Mouse (Mus musculus): Measurements from ENCODE around the gene Zzz3.
A peak's percentile ranks its signal among the peaks of the same experiment; 100 is the strongest.

Zzz3 gene

DNA sequence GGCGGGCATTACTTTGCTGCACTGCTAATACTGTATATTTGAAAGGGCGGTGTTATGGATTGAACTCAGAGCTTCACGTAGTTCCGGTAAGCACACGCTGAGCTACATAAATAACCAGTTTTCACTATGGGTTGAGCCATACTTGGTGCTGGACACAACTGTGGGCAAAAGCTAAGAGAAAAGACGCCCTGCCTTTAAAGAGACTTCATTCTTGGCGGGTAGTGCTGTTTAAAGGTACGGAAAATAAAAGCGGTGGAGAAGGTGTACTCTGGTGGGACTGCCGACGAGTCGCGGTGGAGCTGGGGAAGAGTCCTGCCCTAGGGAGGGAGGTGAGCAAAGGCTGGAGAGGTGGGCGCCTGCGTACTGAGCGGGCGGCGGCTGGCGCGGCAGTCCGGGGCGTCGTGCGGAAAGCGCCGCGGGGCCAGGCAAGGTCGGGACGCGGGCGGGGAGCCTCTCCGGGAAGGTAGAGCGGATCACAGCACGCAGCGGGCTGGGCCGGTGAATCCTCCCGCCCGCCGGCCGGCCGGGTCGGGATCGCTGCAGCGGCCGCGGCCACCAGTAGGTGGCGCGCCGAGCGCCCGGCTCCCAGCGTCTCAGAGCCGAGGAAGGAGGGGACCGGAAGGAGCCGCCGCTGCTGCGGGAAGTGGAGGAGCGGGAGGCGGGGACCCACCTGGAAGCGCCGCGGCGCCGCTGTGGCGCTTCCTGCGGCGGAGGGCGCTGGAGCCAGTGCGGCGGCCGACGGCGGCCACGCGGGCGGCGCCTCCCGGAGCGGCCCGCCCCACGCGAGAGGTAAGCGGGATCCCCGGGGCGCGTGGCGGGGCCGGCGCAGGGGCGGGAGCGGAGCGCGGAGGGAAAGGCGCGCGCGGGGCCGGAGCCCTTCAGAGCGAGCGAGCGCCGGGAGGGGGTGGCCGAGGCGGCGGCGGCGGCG, at the start of gene Zzz3:
TSS of gene Zzz3 (plus strand) at position 124 of the 928 bp plus-strand sequence.
- peak; percentile 90 for DNase-seq

DNA sequence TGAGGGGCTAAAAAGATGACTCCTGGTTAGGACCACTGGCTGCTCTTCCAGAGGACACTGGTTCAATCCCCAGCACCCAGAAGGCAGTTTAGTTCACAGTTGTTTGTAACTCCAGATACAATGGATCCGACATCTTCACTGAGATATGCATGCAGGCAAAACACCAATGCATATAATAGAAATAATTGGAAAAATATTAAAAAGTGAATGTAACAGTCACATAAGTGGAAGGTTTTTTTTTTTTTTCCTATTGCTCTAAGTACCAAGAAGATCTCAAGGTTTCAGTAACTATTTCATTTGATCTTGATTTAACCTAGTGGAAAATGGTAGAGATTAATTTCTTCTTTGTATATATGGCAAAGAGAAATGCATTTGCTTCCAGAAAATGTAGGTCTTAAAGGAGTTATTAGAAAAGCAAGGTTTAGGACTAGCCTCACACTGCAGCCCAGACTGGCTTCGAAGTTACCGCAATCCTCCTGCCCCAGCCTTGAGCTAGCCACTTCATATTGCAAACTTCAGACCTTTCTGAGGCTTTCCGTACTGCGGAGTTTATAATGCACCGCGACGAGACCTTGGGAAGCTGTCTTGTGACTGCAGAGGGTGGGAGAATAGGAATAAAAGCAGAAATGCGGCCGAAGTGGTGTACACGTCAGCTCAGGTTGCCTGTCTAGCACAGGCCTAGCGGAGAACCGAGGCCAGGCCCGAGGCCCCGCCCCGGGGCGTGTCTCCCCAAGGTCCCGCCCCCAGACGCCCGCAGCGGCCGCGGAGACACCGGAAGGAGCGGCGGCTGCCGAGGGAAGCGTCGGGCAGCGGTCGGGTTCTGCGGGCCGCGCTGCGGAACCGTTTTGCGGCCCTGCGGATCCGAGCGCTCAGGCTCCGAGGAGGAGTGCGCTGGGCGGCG, 49.3 kb upstream of the Zzz3 start, which contains the start of gene Usp33:
TSS of gene Usp33 (plus strand) at position 747 of the 901 bp plus-strand sequence.
- peak; percentile 95 for DNase-seq

DNA sequence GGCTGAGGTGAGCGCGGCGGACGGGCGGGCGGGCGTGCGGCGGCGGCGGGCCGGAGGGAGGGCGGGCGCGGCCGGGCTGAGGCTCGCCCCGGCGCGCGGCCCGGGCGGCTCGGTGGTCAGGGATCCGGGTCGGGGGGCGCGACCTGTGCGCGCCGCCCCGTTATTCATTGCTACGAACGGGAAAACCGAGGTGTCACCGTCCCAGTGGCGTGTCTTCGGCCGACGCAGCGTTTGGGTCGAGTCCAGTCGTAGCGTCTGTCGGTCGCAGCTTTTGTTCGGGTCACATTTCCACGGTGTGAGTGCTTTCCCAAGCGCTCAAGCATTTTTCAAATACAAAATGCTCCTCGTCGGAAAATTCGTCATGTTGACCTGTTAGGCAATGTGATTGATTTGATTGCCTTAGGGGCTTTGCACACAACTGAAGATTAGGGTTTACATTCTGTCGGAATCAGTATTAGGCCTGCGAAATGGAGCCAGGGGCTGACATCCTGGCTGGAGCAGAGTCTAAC, 48.6 kb upstream of the Zzz3 start:
- DNase-seq = peak; percentile 42

GRCm38 (mm10) chr3:152347227-152347626, 48.0 kb upstream of the Zzz3 start:
- DNase-seq = no peak

DNA sequence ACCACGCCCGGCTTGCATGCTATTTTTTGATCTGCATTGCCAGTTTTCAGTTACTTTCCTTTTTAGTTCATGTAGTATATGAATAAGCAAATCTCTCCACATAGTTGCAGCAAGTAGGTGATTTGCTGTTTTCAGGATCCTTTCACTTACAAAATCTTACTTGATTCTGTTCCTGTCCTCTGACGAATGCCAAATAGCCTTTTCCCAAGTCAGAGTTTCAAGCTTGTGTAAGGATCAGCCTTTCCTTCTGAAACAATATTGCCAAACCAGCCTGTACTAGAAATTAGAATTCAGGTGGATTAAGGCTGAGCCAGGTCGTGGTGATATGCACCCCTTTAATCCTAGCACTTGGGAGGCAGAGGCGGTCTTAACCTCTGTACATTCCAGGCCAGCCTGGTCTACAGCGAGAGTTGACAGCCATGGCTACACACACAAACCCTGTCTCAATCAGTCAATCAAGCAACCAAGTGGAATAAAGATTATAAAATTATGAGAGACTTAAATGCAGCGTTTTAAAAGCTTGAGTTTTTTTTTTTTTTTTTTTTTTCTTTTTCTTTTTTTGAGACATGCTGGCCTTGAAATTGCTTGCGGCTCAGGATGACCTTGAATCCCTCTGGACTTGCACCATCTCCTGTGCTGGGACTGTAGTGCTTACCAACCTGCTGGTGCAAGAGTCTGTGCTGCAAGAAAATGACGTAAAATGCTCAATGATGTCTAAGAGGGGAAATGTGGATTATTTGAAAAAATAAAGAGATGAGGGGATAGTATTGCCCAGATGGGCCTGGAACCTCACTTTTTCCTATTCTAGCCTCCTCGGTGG, 47.1 kb upstream of the Zzz3 start:
- DNase-seq = no peak

DNA sequence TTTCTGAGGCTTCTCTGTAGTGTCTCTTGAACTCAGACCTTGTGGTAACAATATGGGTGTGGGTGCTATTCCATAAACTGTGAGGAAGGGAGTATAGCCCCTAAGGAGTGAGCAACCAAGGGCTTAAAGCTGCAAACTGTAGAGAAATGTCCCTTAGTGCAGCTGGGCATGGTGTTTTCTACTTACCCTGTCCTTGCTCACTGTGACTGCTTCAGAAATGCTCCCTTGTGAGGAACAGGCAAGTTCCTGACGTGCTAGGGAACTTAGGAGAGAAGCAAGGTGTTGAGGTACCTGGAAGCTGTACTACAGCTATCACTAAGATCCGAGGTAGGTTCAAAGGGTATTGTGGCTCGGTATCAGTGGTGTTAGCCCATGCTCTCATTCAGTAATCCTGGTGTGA, 44.8 kb upstream of the Zzz3 start:
- DNase-seq = no peak

GRCm38 (mm10) chr3:152350966-152351365, 44.3 kb upstream of the Zzz3 start:
- no peak for DNase-seq

DNA sequence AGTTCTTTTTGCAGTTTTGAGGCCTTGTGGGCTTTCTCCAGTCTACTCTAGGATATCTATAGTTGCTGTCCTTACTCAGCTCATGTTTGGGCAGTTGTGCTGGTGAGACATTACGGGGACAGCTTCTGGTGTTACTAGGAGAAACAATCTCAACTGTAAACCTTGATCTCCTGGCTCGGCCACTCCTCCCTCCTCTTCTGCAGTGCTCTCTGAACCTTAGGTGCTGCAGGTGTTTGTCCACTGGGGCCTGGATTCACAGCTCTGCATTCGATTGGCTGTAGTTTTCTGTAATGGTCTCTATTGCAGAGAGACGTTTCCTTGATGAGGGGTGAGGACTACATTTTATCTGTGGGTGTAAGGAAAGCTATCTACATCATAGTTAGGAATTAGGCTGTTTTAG, 43.0 kb upstream of the Zzz3 start:
- no peak for DNase-seq

DNA sequence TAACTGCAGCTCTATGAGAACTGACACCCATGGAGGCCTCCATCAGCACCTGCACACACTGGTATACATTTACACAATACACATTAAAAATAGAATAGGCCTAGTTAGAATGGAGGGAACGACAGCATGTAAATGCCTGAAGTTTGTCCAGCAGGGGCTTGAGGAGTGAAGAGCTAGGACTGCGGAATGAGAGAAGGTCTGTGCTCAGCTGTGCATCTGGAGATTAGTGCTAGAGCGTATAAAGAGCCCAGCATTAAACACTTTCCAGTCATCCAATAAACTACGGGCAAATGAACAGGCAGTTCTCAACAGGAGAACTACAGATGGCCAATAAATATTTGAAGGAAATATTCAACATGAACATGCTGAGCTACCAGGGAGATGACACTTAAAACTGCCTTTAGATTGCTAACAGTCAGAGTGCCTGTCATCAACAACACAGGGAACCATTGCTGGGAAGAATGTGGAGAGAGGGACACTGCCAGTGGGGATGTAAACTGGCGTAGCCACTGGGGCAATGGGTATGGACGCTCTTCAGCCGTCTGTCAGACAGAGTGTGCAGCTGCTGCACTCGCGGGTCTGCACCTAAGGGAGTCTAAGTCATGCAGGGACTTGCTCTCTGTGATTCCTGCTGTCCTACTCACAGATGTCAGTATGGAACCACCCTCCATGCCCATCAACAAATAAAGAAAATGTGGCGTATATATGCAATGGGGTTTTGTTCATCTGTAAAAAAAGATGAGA, 41.7 kb upstream of the Zzz3 start:
- no peak for DNase-seq

GRCm38 (mm10) chr3:152355361-152355760, 39.9 kb upstream of the Zzz3 start:
- DNase-seq = no peak

GRCm38 (mm10) chr3:152356751-152357150, 38.5 kb upstream of the Zzz3 start:
- no peak for DNase-seq

DNA sequence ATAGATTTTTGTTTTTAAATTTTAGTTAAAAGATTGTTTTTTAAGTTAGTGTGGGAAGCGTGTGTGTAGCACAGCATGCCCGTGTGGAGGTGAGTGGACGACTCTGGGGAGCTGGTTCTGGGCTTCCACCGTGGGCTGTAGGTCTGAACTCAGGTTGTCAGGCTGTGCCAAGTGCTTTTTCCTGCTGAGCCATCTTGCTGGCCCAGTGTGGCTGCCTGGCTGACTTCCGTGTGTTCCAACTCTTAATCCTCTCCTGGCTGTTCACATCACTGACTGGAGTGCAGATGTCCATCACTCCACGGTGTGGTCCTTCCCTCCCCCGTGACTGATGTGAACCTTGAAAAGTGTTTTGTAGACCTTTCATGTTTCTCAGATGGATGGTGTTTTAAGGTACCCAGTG, 36.1 kb upstream of the Zzz3 start:
- DNase-seq = no peak

GRCm38 (mm10) chr3:152364181-152364580, 31.1 kb upstream of the Zzz3 start:
- DNase-seq = no peak

DNA sequence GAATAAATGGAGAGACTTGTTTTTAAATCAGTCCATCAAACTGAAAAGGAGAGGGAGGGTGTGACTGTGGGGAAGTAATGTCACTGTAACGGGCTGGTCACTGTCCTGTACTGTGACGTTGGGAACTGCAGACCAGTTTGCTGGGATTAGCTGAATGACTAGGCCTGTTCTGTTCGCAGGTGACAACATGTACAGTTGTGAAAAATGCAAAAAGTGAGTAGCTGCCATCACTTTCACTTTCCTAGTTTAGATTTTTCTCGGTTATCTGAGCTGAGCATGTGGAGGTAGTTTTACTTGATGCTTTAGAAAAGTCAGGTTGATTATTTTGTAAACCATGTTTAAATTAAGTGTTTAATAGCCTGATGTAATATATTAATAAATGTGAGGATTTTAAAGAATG, 19.2 kb upstream of the Zzz3 start:
- no peak for DNase-seq

DNA sequence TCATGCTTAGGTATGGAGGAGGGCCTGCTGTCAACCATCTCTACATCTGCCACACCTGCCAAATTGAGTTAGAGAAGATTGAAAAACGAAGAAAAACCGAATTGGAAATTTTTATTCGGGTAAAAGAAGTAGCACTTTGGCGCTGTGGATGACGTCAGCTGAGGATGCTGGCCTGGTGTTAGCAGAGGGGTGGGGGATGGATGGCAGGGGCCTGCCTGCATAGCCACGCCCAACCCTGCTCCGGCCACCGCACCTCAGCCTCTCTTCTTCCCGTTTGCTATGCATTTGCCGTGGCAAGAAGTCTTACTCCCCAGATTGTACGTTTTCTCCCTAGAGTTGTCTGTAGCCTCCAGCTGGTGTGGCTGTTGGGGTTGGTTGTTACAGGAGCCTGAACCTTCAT, 11.2 kb upstream of the Zzz3 start:
- no peak for DNase-seq

DNA sequence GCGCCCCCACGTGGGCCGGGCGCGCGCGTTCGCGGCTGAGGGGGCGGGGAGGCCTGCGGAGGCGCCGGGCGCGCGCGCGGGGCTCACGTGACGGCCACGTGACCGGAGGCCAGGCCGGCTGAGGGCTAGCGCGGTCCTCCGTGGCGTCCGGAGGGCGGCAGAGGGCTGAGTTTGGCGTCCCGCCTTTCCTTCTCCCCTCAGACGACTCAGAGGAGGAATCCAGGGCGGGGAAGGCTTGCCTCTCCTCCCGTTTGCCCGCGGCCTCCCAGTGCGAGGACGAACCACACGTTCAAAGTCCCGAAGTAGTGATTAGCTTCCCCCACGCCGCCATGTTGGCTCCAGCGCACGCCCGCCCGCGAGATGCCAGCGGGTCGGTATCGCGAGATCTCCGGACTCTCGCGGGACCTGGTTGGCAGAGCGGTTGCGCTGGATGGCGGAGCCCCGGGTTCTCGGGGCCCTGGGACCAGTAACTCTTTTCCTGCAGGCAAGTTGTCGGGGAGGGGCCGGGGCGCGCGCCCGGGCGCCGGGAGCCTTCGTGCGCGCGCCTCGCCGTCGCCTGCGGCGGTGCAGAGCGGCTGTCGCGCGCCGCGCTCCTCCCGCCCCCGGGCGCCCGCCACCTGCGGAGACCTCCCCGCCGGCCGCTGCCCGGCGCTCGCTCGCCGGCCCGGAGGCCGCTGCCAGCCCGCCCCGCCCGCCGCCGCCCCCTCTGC, 1.2 kb downstream of the Zzz3 start:
- DNase-seq = peak; percentile 96

DNA sequence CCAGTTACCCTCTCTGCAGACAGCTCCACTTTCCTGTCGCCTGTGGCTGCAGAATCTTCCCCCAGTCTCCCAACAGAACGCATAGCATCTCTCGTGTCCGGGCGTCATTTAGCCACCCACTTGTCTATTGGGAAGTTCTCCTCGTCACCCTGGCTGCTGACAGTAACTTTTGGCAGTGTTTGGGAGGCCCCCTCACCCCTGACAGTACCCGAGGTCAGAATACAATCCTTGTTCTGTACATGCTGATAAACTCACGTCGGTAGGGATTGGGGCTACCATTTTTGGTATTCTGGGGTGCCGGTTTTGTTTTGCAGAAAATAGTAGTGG, 1.7 kb downstream of the Zzz3 start:
- no peak for DNase-seq

DNA sequence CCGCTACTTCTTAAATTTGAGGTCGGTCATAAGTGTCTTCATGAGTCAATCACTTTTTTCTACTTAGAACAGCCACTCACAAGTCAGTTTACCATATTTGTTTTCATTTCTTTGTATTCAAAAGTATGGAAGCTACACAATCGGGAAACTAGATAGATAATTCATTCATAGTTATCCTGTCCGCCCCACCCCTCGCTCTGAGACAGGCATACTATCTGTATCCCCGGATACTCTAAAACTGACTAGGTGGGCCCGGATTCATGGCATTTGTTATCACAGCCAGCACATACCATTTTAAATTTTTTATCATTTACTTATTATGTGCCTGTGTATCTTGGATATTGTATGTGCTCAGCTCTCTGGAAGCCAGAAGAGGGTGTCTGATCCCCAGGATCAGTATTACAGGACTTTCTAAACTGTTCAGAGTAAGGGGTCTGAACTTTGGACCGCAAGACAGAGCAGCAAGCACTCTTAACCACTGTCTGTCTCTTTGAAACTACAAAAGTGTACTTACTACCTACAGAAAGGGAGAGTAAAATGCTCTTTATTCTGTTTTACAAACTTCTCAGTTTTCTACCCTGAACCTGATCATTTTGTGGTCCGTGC, 2.2 kb downstream of the Zzz3 start:
- DNase-seq = no peak

DNA sequence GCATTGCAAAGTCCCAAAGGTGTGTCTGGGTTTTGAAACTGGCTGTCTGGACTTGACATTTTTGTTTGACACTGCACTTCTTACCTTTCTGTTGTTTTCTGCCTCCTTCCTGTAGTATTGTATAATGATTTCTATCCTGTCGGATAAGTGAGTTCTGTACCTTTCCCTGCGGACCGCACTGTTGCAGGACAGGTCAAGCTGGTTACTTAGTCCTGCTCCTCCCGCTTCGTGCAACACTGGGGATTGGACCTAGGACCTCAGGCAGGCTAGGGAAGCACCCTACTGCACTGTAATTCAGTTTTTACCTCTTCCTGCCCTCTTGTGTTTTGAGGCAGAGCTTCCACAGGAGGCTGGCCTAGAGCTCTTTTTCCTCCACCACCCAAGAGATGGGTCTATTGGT, 5.2 kb downstream of the Zzz3 start:
- no peak for DNase-seq

GRCm38 (mm10) chr3:152400875-152401274, 5.6 kb downstream of the Zzz3 start:
- DNase-seq = no peak

All from right cerebral cortex, postnatal 25 days (tissue).